Mouse (Mus musculus) megakaryocyte, embryonic 14.5 days (primary cell): ENCODE measurements around the gene Serpinb6a.

Experiments used
- FLI1 ChIP-seq: IDR thresholded peaks from 2 replicates; pipeline ENCODE4 v1.6.1; 2012; ENCODE audit warnings: low read length, inconsistent platforms, mixed read lengths
- GATA1 ChIP-seq: IDR thresholded peaks from 3 replicates; pipeline ENCODE4 v1.6.1; 2012; ENCODE audit warnings: mixed read lengths, low read length, inconsistent platforms, borderline replicate concordance

DNA sequence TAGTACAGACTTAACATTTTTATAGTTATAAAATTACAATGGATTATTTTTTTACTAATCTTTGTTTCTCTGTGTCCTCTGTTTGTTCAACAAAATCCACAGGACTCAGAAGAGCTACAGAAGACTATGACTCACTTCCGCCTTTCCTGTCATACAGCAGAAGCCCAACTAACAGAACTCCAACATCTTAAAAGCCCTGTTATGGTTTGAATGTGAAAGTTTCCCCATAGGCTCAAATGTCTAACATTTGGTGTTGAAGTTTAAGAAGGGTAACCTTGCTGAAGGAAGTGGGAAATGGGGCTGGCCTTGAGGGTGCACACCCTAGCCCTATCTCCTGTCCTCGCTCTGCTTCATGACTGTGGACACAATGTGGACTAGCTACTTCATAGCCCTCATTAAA lies 42.8 kb downstream of the Serpinb6a start:
- TF ChIP-seq GATA1 (no peak), FLI1 (no peak)
